ENCODE assay signal across 8 mouse cellular contexts in the genomic region with DNA sequence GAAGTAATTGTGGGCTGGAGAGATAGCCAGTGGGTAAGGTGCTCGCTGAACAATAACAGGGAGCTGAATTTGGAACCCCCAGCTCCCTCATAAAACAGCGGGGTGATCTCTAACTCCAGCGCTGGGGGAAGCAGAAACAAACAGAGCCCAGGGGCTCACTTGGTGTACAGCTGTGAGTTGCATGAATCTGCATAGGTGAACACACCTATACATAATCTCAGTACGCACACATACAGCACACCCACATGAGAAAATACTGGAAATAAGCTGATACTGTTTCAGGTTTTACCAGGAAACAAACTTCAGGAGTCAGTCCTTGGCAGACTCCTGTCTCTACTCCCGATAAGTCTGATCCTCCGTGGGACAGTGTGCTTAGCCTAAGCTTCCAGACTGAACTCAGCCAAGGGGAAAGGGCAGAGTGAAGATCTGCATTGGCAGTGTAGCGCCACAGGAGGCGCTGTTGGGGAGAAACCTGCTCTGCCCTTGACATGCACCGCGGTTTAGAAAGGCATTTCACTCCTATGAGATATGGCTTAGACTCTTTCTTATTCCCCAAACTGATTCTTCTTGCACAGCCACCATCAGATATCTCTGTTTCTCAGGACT. TPM values are rescaled to one million over a fixed set of nuclear protein-coding genes. Genes with fewer than 3 reads are reported as not detected.
DNase-seq lines count a peak whose midpoint lies in the region; ATAC-seq and TF ChIP-seq lines count a peak whose summit lies in the region.

No protein-coding gene starts in this region.

- no peaks in the 10 kb centered on the region for H3K4me1 ChIP-seq in heart, adult 2 months (ENCODE audit: control insufficient read depth, insufficient read depth, low read length)
- peaks cover 23% of the 10 kb centered on the region for H3K4me1 ChIP-seq in embryonic facial prominence, embryonic 13.5 days
- peaks cover 3% of the 10 kb centered on the region; the same call in 1 of the 2 replicates for H3K4me1 ChIP-seq in limb, embryonic 11.5 days (ENCODE audit: control insufficient read depth, insufficient read depth, low read length)

- H3K36me3 ChIP-seq in heart, adult 2 months (ENCODE audit: control insufficient read depth, insufficient read depth, low read length): no peaks in the 10 kb centered on the region
- H3K36me3 ChIP-seq in embryonic facial prominence, embryonic 13.5 days: no peaks in the 10 kb centered on the region
- H3K36me3 ChIP-seq in limb, embryonic 11.5 days (ENCODE audit: control insufficient read depth, insufficient read depth, low read length): no peaks in the 10 kb centered on the region

- no peak for TF ChIP-seq EP300 in heart, adult 2 months (IDR thresholded peaks at IDR 0.05; ENCODE audit: insufficient read depth, low read depth, low read length)

- DNase-seq in heart, adult 2 months: no peak
- DNase-seq in heart, adult 11 months: no peak
- peak; percentile 36 for DNase-seq in NIH3T3 (ENCODE audit: low read depth)
- peak; percentile 71 for DNase-seq in limb, embryonic 11.5 days (ENCODE audit: low spot score)
- peak; percentile 39 for DNase-seq in retina, postnatal 7 days (ENCODE audit: low read depth, low spot score)
- DNase-seq in frontal cortex, postnatal 14 days (ENCODE audit: low spot score in 2 of 2): no peak
- no peak for DNase-seq in left cerebral cortex, adult 9 months (ENCODE audit: low spot score in 2 of 2)

- H3K27ac ChIP-seq in heart, adult 2 months: no peak overlapping the region
- H3K27ac ChIP-seq in embryonic facial prominence, embryonic 13.5 days: no peak overlapping the region
- H3K27ac ChIP-seq in limb, embryonic 11.5 days (replicated peaks; ENCODE audit: low read depth, low read length): no peak overlapping the region

- TF ChIP-seq POLR2A in heart, adult 2 months (IDR thresholded peaks at IDR 0.05; ENCODE audit: insufficient read depth, low read depth, low read length): no peak

- peak; percentile 50 for TF ChIP-seq CTCF in heart, adult 2 months (IDR thresholded peaks at IDR 0.05)

- no peaks in the 10 kb centered on the region for H3K79me2 ChIP-seq in heart, adult 2 months (replicated peaks; ENCODE audit: control insufficient read depth, insufficient read depth, low read length)

- no peak overlapping the region for H3K9ac ChIP-seq in heart, adult 2 months (ENCODE audit: low read depth, low read length)
- H3K9ac ChIP-seq in embryonic facial prominence, embryonic 13.5 days: no peak overlapping the region
- no peak overlapping the region for H3K9ac ChIP-seq in limb, embryonic 11.5 days (ENCODE audit: low read length)

- no peaks in the 10 kb centered on the region for H3K27me3 ChIP-seq in heart, adult 2 months (ENCODE audit: control insufficient read depth, insufficient read depth, low read length)
- no peaks in the 10 kb centered on the region for H3K27me3 ChIP-seq in embryonic facial prominence, embryonic 13.5 days
- no peaks in the 10 kb centered on the region for H3K27me3 ChIP-seq in limb, embryonic 11.5 days (ENCODE audit: control insufficient read depth, insufficient read depth, low read length)

- H3K4me2 ChIP-seq in embryonic facial prominence, embryonic 13.5 days: peak overlapping the region; percentile 42
- no peak overlapping the region for H3K4me2 ChIP-seq in limb, embryonic 11.5 days (ENCODE audit: low read depth, severe bottlenecking)

- ATAC-seq in embryonic facial prominence, embryonic 13.5 days (ENCODE audit: insufficient number of reproducible peaks, insufficient read depth, low FRiP score, low TSS enrichment, low read depth): no peak
- peak; percentile 63; the same call in 1 of the 2 replicates for ATAC-seq in limb, embryonic 11.5 days (ENCODE audit: insufficient number of reproducible peaks, low FRiP score, low TSS enrichment, low read depth)

- 25% methylated on average over 10 of the region's 10 CpGs for WGBS in heart, adult 2 months
- WGBS in embryonic facial prominence, embryonic 13.5 days: 21% methylated on average over 10 of the region's 10 CpGs
- WGBS in limb, embryonic 11.5 days: 21% methylated on average over 10 of the region's 10 CpGs

- intact Hi-C loops in heart, adult 2 months (cut with DNase I): no loop called here

- no peak overlapping the region for H3K4me3 ChIP-seq in heart, adult 2 months
- no peak overlapping the region for H3K4me3 ChIP-seq in embryonic facial prominence, embryonic 13.5 days
- no peak overlapping the region for H3K4me3 ChIP-seq in limb, embryonic 11.5 days (ENCODE audit: low read depth, low read length)

- 0 out of 2 replicates have a peak, but pooled peaks cover 3% of the 10 kb centered on the region for H3K9me3 ChIP-seq in embryonic facial prominence, embryonic 13.5 days
- no peaks in the 10 kb centered on the region for H3K9me3 ChIP-seq in limb, embryonic 11.5 days (ENCODE audit: control insufficient read depth, low read length)

RNA-seq across cellular contexts. Expression of gene Lhx8, which starts 34.2 kb away (rescaled TPM):
- total RNA-seq in heart, adult 2 months (2021): not detected
- 0.15 and 0.29 TPM in 2 replicates for polyA plus RNA-seq in heart, adult 2 months (2012; rRNA removed)
- 58.2 and 61.9 TPM in 2 replicates for polyA plus RNA-seq in embryonic facial prominence, embryonic 13.5 days (2015; fragmentation: Nextera tagmentation; extraction: Ambion mirVana)
- 0.21 and 0.28 TPM in 2 replicates for polyA plus RNA-seq in limb, embryonic 11.5 days (2014; fragmentation: Nextera tagmentation; extraction: Ambion mirVana)

Comparison
In these comparisons a context has a peak if more than half of its experiments do, and no peak if none do; other contexts are left out.
1. DNase-seq: peak in NIH3T3 (single experiment), limb, embryonic 11.5 days (single experiment) and retina, postnatal 7 days (single experiment); none in heart, adult 2 months (0 of 2), heart, adult 11 months (single experiment), frontal cortex, postnatal 14 days (0 of 2) and left cerebral cortex, adult 9 months (0 of 2).
2. RNA of gene Lhx8, which starts 34.2 kb away (polyA plus RNA-seq): 58.2 to 61.9 TPM in embryonic facial prominence, embryonic 13.5 days; 0.15 to 0.29 TPM in heart, adult 2 months and 0.21 to 0.28 TPM in limb, embryonic 11.5 days; every median in the first group is over 10 times any median in the second.